Mouse (Mus musculus) testis, adult 2 months (tissue): ENCODE data around the gene Leng8. TPM values are rescaled to one million over a fixed set of nuclear protein-coding genes. Genes with fewer than 3 reads are reported as not detected.

Experiments
- H3K27ac ChIP-seq: fragments of 200-500 bp; 2 replicates; pipeline ENCODE4 v1.5.1; 2012; ENCODE audit warnings: low read depth, low read length; ENCODE audit not compliant: control insufficient read depth, insufficient read depth
- H3K27me3 ChIP-seq: fragments of 200-500 bp; 2 replicates; pipeline ENCODE4 v1.6.1; 2012; ENCODE audit warnings: mild to moderate bottlenecking, low read length, moderate library complexity; ENCODE audit not compliant: control insufficient read depth, insufficient read depth
- H3K36me3 ChIP-seq: fragments of 200-500 bp; 2 replicates; pipeline ENCODE4 v1.6.1; 2012; ENCODE audit warnings: mild to moderate bottlenecking, low read length; ENCODE audit not compliant: control insufficient read depth, insufficient read depth
- H3K4me1 ChIP-seq: fragments of 200-500 bp; 2 replicates; pipeline ENCODE4 v1.6.1; 2012; ENCODE audit warnings: low read length; ENCODE audit not compliant: control insufficient read depth, insufficient read depth
- H3K4me3 ChIP-seq: fragments of 200-500 bp; 2 replicates; pipeline ENCODE4 v1.5.1; 2012; ENCODE audit warnings: low read depth, mild to moderate bottlenecking, low read length, moderate library complexity, mixed read lengths; ENCODE audit not compliant: control insufficient read depth
- CTCF ChIP-seq: fragments of 200-500 bp; IDR thresholded peaks from 2 replicates; pipeline ENCODE4 v1.5.1; 2012; ENCODE audit warnings: low read depth, mild to moderate bottlenecking, inconsistent platforms, low read length, moderate library complexity; ENCODE audit not compliant: control insufficient read depth, insufficient read depth, insufficient replicate concordance
- POLR2A ChIP-seq: fragments of 200-500 bp; IDR thresholded peaks from 2 replicates; pipeline ENCODE4 v1.6.1; 2012; ENCODE audit warnings: low read depth, mild to moderate bottlenecking, inconsistent platforms, low read length, moderate library complexity; ENCODE audit not compliant: control insufficient read depth
- polyA plus RNA-seq: library from polyadenylated mRNA; depleted of rRNA; stranded (reverse); fragments of >200 nt; gene quantifications from 2 replicates; pipeline ENCODE4 v1.2.3, GENCODE M21; 2012

The Leng8 gene
- polyA plus RNA-seq, 1 experiment = 559 TPM

DNA sequence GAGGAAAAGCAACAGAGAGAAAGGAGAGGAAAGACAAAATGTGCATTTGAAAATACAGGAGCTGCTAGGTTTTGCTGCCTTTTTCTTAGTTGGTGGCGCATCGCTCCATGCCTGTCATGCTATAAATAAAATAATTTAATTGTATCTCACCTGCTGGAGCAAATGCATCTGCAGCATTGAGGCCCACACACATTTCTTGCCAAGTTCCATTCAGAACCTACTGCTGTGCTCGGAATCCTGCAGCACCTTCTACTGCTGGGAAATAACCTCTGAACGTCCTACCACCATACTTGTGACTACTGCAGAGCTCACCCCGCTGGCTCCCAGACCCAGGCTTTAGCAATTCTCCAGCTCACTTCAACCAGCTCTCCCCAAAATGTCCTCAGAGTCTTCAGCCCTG, 35.7 kb upstream of the Leng8 start:
- no peak for TF ChIP-seq CTCF
- TF ChIP-seq POLR2A = no peak

GRCm38 (mm10) chr7:4103411-4103810, 33.4 kb upstream of the Leng8 start:
- H3K4me3 ChIP-seq = no peak overlapping the region
- TF ChIP-seq CTCF (peak; percentile 21; the same call in 1 of the 2 replicates), POLR2A (no peak)
- H3K27ac ChIP-seq = no peak overlapping the region
- H3K4me1 ChIP-seq = no peaks in the 10 kb centered on the region
- no peaks in the 10 kb centered on the region for H3K27me3 ChIP-seq
- H3K36me3 ChIP-seq = no peaks in the 10 kb centered on the region

More for the DNA sequence above, 35.7 kb upstream of the Leng8 start:
- Histone ChIP-seq H3K27me3 (no peaks in the 10 kb centered on the region), H3K4me1 (no peaks in the 10 kb centered on the region), H3K4me3 (no peak overlapping the region), H3K36me3 (no peaks in the 10 kb centered on the region), H3K27ac (no peak overlapping the region)

DNA sequence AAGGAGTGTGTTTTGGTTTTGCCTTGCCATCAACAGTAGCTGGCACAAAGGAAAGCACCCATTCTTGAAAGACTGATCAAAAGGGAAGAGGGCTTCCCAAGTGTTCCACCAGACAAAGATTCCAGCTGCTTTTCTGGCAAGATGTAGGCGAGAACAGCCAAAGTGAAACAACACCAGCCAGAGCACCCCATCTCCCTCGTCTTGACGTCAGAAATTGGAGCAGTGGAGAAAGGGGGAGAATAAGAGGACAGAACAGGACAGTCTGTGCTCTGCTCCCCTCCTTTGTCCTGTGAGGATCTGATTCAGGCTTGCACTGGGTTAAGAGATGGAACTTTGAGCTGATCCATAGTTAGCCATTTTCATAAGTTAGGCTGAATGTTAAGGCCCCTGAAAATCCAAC, 25.1 kb upstream of the Leng8 start:
- Histone ChIP-seq H3K4me1 (no peaks in the 10 kb centered on the region), H3K36me3 (no peaks in the 10 kb centered on the region), H3K4me3 (no peak overlapping the region), H3K27ac (peak overlapping the region; percentile 78), H3K27me3 (no peaks in the 10 kb centered on the region)
- no peak for TF ChIP-seq POLR2A

- Histone ChIP-seq H3K4me1 (peaks cover 6% of the 10 kb centered on the region), H3K4me3 (no peak overlapping the region), H3K27me3 (no peaks in the 10 kb centered on the region; the same call in 1 of the 2 replicates), H3K36me3 (no peaks in the 10 kb centered on the region), H3K27ac (no peak overlapping the region)
- TF ChIP-seq CTCF = no peak
- TF ChIP-seq POLR2A = no peak
Measured at GRCm38 (mm10) chr7:4117050-4117814, 19.6 kb upstream of the Leng8 start.

GRCm38 (mm10) chr7:4119344-4119902, 17.4 kb upstream of the Leng8 start, which contains the start of gene Ttyh1:
Ttyh1 (plus strand) TSS chr7:4119408.
- peaks cover 10% of the 10 kb centered on the region for H3K4me1 ChIP-seq
- no peaks in the 10 kb centered on the region for H3K36me3 ChIP-seq
- peak within 1 kb of the TSS; percentile 62 for H3K27ac ChIP-seq
- H3K27me3 ChIP-seq = no peaks in the 10 kb centered on the region; the same call in 1 of the 2 replicates
- peak within 1 kb of the TSS; percentile 78 for H3K4me3 ChIP-seq
- peak; percentile 88 for TF ChIP-seq CTCF
- no peak for TF ChIP-seq POLR2A

DNA sequence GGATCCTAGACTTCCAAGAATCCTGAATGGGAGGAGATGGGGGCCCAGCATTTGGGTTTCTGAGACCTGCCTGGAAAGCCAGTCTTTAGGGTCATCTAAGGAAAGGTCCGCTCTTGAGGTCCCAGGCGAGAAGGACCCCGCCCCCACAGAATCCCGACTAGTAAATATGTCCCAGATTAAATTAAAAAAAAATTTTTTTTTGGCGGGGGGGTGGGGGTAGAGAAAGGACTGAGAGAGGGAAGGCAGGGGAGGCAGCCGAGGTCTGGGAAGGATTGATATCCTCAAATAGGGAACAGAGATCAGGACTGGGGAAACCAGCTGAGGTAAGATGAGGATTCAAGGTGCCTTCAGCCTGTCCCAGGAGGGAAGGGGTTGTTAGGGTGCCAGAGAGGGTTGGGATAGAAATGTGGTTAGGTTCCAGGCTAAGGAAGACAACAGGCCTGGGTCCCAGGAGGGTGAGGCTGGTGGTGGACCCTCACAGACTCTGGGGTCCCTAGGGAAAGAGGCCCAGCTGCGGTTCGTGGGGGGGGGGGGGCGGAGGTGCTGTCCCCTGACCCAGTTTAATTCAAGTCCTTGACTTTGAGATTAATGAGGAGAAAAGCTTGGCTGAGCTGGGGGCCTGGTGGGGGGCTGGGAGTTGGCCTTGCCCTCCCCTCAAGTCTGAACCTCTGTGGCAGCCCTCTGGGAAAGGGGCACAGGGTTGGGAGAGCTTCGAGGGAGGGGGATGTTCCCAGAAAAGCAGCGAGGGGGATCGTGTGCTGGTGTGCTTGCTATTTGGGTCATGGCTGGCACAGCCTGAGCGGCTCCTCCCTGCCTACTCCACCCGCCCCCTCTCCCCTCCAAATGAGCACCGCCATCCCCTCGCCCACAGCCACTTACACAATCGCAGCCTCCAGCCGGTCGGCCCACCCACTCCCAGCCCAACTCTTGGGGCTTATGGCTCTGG, 16.6 kb upstream of the Leng8 start:
- Histone ChIP-seq H3K36me3 (no peaks in the 10 kb centered on the region), H3K4me1 (peaks cover 15% of the 10 kb centered on the region), H3K27ac (peak overlapping the region; percentile 62), H3K27me3 (no peaks in the 10 kb centered on the region; the same call in 1 of the 2 replicates), H3K4me3 (peak overlapping the region; percentile 78)
- TF ChIP-seq POLR2A (no peak), CTCF (no peak)

- H3K27me3 ChIP-seq = no peaks in the 10 kb centered on the region; the same call in 1 of the 2 replicates
- H3K4me3 ChIP-seq = no peak overlapping the region
- peak overlapping the region; percentile 39; the same call in 1 of the 2 replicates for H3K27ac ChIP-seq
- TF ChIP-seq CTCF (no peak), POLR2A (no peak)
- H3K36me3 ChIP-seq = no peaks in the 10 kb centered on the region
- H3K4me1 ChIP-seq = peaks cover 15% of the 10 kb centered on the region
Measured at GRCm38 (mm10) chr7:4122076-4122768, 14.6 kb upstream of the Leng8 start.
